Mouse (Mus musculus): ENCODE results near the gene Lrig1. TPM values are rescaled to one million over a fixed set of nuclear protein-coding genes. Genes with fewer than 3 reads are reported as not detected.

The Lrig1 gene
- polyA plus RNA-seq, 1 experiment: not detected

- peaks cover 8% of the 10 kb centered on the region for H3K4me1 ChIP-seq (ENCODE audit: control insufficient read depth, insufficient read depth, low read length)
- H3K27ac ChIP-seq (ENCODE audit: insufficient read depth, low read depth, low read length): no peak overlapping the region
- H3K4me3 ChIP-seq (ENCODE audit: insufficient read depth, low read depth, low read length): no peak overlapping the region
- TF ChIP-seq POLR2A (IDR thresholded peaks at IDR 0.05; ENCODE audit: insufficient read depth, low read depth, low read length) (no peak), CTCF (IDR thresholded peaks at IDR 0.05; ENCODE audit: insufficient read depth, low read depth, low read length) (no peak)
- WGBS: 55% methylated on average over 1 of the region's 1 CpGs
Measured at GRCm38 (mm10) chr6:94694481-94694880, 5.5 kb downstream of the Lrig1 start.

- no peak overlapping the region for H3K27ac ChIP-seq (ENCODE audit: insufficient read depth, low read depth, low read length)
- H3K4me1 ChIP-seq (ENCODE audit: control insufficient read depth, insufficient read depth, low read length): peaks cover 6% of the 10 kb centered on the region
- TF ChIP-seq POLR2A (IDR thresholded peaks at IDR 0.05; ENCODE audit: insufficient read depth, low read depth, low read length) (no peak), CTCF (IDR thresholded peaks at IDR 0.05; ENCODE audit: insufficient read depth, low read depth, low read length) (no peak)
- H3K4me3 ChIP-seq (ENCODE audit: insufficient read depth, low read depth, low read length): no peak overlapping the region
- WGBS: 45% methylated on average over 9 of the region's 9 CpGs
Measured at GRCm38 (mm10) chr6:94693091-94693490, 6.9 kb downstream of the Lrig1 start.

DNA sequence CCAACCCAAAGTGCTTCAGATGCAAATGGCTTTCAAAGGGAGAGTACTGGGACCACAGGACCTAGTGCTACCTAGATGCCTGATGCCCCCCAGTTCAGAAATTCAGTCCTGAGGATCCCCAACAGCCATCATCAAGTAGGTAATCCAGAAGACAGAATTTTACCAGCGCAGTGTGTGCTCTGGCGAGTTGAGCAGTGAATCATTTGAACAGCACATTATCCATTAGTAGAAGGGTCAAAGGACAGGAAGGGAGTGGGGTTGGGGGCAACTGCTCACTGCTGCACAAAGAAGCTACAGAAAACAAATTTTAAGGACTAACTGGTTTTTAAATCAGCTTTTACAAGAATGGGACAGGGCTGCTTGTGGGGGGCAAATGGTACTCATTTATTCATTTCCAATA lies 8.0 kb downstream of the Lrig1 start:
- no peak overlapping the region for H3K4me3 ChIP-seq (ENCODE audit: insufficient read depth, low read depth, low read length)
- 88% methylated on average over 2 of the region's 2 CpGs for WGBS
- no peak overlapping the region for H3K27ac ChIP-seq (ENCODE audit: insufficient read depth, low read depth, low read length)
- no peak for TF ChIP-seq POLR2A (IDR thresholded peaks at IDR 0.05; ENCODE audit: insufficient read depth, low read depth, low read length)
- TF ChIP-seq CTCF (IDR thresholded peaks at IDR 0.05; ENCODE audit: insufficient read depth, low read depth, low read length): no peak
- H3K4me1 ChIP-seq (ENCODE audit: control insufficient read depth, insufficient read depth, low read length): peaks cover 6% of the 10 kb centered on the region

DNA sequence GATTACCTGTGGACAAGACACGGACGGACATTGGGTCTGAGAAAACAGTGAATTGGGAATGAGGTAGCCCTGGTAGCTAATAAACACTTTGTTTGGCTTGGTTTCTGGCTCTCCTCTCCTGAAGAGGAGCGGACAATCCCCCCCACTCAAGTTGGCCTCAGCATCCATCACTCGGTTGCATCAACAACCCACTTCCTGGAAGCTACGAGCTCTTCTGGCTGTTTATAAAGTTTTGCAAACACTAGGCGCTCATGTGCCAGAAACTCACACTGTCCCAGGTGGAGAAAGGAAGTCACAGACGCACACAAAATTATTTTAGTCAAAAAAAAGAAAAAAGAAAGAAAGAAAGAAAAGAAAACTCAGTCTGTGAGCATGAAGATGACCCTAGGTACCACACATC lies 9.7 kb downstream of the Lrig1 start:
- Histone ChIP-seq H3K27ac (ENCODE audit: insufficient read depth, low read depth, low read length) (no peak overlapping the region), H3K4me1 (ENCODE audit: control insufficient read depth, insufficient read depth, low read length) (peaks cover 8% of the 10 kb centered on the region), H3K4me3 (ENCODE audit: insufficient read depth, low read depth, low read length) (no peak overlapping the region)
- TF ChIP-seq CTCF (IDR thresholded peaks at IDR 0.05; ENCODE audit: insufficient read depth, low read depth, low read length) (no peak), POLR2A (IDR thresholded peaks at IDR 0.05; ENCODE audit: insufficient read depth, low read depth, low read length) (no peak)
- 84% methylated on average over 7 of the region's 7 CpGs for WGBS

- H3K4me1 ChIP-seq (ENCODE audit: control insufficient read depth, insufficient read depth, low read length): peaks cover 11% of the 10 kb centered on the region
- H3K4me3 ChIP-seq (ENCODE audit: insufficient read depth, low read depth, low read length): no peak overlapping the region
- TF ChIP-seq POLR2A (IDR thresholded peaks at IDR 0.05; ENCODE audit: insufficient read depth, low read depth, low read length): no peak
- 67% methylated on average over 4 of the region's 4 CpGs for WGBS
- no peak overlapping the region for H3K27ac ChIP-seq (ENCODE audit: insufficient read depth, low read depth, low read length)
Measured at GRCm38 (mm10) chr6:94688722-94689121, 11.2 kb downstream of the Lrig1 start.

GRCm38 (mm10) chr6:94686048-94686447 lies 13.9 kb downstream of the Lrig1 start:
- 86% methylated on average over 6 of the region's 6 CpGs for WGBS
- Histone ChIP-seq H3K4me3 (ENCODE audit: insufficient read depth, low read depth, low read length) (no peak overlapping the region), H3K27ac (ENCODE audit: insufficient read depth, low read depth, low read length) (no peak overlapping the region), H3K4me1 (ENCODE audit: control insufficient read depth, insufficient read depth, low read length) (peaks cover 14% of the 10 kb centered on the region; the same call in 1 of the 2 replicates)
- no peak for TF ChIP-seq CTCF (IDR thresholded peaks at IDR 0.05; ENCODE audit: insufficient read depth, low read depth, low read length)
- TF ChIP-seq POLR2A (IDR thresholded peaks at IDR 0.05; ENCODE audit: insufficient read depth, low read depth, low read length): no peak

- no peak overlapping the region for H3K4me3 ChIP-seq (ENCODE audit: insufficient read depth, low read depth, low read length)
- no peak overlapping the region for H3K27ac ChIP-seq (ENCODE audit: insufficient read depth, low read depth, low read length)
- 79% methylated on average over 6 of the region's 6 CpGs for whole genome bisulfite sequencing
- peaks cover 14% of the 10 kb centered on the region; the same call in 1 of the 2 replicates for H3K4me1 ChIP-seq (ENCODE audit: control insufficient read depth, insufficient read depth, low read length)
- TF ChIP-seq POLR2A (IDR thresholded peaks at IDR 0.05; ENCODE audit: insufficient read depth, low read depth, low read length): no peak
- no peak for TF ChIP-seq CTCF (IDR thresholded peaks at IDR 0.05; ENCODE audit: insufficient read depth, low read depth, low read length)
Measured at GRCm38 (mm10) chr6:94685611-94686010, 14.3 kb downstream of the Lrig1 start.

GRCm38 (mm10) chr6:94684844-94685557 lies 15.0 kb downstream of the Lrig1 start:
- TF ChIP-seq POLR2A (IDR thresholded peaks at IDR 0.05; ENCODE audit: insufficient read depth, low read depth, low read length) (no peak), CTCF (IDR thresholded peaks at IDR 0.05; ENCODE audit: insufficient read depth, low read depth, low read length) (no peak)
- Histone ChIP-seq H3K4me3 (ENCODE audit: insufficient read depth, low read depth, low read length) (no peak overlapping the region), H3K27ac (ENCODE audit: insufficient read depth, low read depth, low read length) (no peak overlapping the region), H3K4me1 (ENCODE audit: control insufficient read depth, insufficient read depth, low read length) (peaks cover 14% of the 10 kb centered on the region; the same call in 1 of the 2 replicates)
- 63% methylated on average over 13 of the region's 13 CpGs for WGBS

GRCm38 (mm10) chr6:94683701-94684100 lies 16.3 kb downstream of the Lrig1 start:
- WGBS: 65% methylated on average over 3 of the region's 3 CpGs
- Histone ChIP-seq H3K4me1 (ENCODE audit: control insufficient read depth, insufficient read depth, low read length) (peaks cover 15% of the 10 kb centered on the region; the same call in 1 of the 2 replicates), H3K27ac (ENCODE audit: insufficient read depth, low read depth, low read length) (no peak overlapping the region), H3K4me3 (ENCODE audit: insufficient read depth, low read depth, low read length) (no peak overlapping the region)
- no peak for TF ChIP-seq POLR2A (IDR thresholded peaks at IDR 0.05; ENCODE audit: insufficient read depth, low read depth, low read length)
- TF ChIP-seq CTCF (IDR thresholded peaks at IDR 0.05; ENCODE audit: insufficient read depth, low read depth, low read length): no peak
